Mouse (Mus musculus): Measurements from ENCODE around the gene Cdh15.

The Cdh15 gene

DNA sequence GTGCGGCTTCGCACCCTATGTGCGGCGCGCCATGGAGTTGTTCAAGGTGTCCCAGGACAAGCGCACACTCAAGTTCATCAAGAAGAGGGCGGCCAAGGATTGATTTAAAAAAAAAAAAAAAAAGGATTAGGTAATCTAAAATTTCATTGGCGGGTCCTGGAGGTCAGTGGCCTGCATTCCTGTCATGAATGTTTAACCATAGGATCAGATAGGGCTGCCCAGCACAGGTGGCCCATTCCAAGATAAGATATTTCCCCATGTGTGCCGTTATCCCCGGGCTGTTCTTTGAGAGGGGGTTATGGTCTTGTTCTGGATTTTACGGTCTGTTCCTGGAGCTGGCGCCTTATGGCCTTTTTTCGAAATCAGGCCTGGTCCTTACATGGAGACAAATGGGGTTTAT, 11.1 kb upstream of the Cdh15 start:
- no peak for DNase-seq (ENCODE audit: low spot score)

DNA sequence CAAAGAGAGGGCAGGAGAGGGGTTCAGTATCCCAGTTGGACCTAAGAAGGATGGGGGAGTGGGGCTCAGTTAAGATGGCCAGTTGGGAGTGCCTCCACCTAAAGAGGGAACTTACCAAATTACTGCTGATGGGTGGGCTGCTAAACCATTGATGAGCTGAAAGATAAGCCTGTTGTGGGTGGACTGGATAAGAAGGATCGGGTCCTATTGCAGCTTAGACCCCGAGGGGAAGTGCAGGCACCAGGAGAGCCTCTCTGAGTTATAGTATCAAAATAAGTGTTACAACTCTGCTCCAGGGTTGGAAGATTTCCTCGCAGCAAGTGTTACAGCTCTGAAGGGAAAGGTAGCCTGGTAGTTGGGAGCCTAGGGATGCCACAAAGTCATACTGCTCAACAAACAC, 3.6 kb upstream of the Cdh15 start:
- DNase-seq (ENCODE audit: low spot score): no peak

DNA sequence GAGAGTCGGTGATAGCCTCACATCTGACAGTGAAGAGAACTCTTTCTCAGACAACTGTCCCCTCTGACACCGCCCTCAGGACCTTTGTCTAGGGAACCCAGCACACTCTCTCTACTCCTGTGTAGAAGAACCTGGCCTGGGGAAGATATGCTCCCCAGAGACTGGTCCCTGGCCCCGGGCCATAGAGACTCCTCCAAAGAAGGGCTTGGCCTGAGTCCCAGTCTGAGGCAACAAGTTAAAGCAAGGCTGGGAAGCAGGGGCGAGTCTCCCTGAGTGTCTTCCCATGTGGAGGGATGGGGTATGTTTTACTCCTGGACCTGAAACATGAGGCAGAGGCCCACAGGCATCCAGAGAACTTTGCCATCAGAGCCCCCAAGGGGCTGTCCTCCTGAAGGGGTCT, 2.1 kb upstream of the Cdh15 start:
- DNase-seq (ENCODE audit: low spot score): no peak

DNA sequence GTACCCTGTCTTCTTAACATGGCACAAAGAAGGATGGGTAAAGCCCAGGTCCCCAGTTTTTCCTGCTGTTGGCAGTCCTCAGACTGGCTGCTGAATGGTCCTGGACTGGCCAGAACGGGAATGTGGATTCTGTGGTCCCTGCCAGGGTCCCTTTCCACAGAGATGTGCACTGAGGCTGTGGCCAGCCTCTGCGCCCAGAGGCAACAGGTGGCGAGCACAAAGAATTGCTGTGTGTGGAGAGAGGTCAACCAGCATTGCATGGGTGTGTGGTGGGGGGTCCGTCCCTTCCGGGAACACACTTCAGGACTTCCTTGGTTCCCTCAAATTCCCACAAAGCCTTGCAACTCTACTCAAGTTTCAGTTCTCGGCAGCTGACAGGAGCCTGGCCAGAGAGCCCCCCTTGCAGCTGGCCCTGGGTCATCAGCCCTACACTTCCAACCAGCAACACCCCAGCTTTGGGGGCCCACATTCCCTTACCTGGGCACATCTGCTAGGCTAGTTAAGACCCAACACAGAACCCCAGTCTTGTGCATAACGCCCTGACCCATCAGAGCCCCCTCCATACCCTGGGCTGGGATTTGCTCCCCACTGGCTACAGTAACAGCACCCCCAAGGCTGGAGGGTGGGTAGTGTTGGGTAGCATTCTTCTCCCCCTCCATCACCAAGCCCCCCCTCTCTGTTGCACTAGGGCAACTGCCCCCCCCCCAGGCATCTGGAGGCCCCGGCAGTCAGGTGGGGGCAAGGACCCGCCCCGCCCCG, 1.6 kb downstream of the Cdh15 start:
- no peak for DNase-seq (ENCODE audit: low spot score)

DNA sequence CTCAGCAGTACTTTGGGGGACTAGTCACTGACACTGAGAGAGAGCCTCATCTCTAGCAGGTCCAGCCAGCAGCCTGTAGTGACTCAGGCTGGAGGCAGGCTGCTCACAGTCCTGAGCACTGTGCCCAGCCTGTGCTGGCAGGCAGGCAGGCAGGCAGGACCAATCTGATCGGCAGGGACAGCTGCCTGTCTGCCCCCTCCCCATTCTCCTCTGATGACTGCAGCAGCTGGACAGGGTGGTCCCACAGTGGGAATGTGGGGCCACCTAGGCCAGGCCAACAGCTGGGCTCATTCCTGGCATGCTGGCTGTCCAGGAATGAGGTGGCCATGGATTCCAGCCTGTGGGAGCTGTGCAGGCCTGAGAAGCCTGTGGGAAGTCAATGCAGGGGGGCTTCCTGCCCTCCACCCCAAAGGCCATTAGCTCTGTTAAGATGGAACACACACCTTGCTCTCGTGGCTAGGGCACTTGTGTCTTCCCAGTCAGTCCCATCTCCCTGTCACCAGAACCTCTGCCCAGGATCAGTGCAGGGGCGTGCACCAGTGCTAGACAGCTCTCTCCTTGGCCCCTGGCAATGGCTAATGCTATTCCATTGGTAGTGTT, 3.0 kb downstream of the Cdh15 start:
- DNase-seq (ENCODE audit: low spot score): no peak

DNA sequence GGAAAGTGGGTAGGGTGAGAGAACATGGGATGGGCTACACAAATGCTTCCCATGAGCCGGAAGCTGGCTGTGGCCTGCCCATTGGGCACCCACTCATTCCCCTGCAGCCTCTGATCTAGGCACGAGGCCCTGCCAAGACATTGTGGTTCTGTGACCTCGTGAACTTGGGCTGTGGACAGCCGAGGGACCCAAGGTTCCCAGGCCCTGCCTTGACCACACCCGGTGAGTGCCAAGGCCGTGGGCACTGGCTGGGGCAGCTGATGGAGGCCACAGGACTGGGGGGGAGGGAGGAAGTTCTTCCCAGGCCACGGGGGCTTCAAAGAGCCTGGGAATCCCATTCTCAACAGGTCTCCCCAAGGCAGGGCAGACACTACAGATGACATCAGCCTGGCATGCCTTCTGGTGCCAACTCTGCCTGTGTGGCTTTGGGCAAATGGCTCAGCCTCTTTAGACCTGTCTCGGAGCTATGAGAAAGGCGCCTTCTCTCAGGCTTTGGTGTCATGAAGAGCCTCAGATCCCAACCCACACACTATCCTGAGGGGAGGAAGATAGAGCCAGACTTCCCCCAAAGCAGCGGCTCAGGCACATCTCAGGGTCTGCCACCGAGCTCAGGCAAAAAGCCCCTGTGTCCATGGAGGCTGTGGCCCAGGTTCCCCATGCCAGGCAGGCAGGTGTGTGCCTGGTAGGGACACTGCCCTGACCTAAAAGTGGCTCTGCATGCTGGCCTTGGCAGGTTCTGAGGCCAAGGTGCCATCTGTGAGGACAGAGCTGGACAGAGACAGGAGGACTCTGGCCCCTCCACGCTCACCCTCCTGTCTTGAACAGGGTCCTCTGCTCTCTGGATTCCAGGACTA, 4.2 kb downstream of the Cdh15 start:
- DNase-seq (ENCODE audit: low spot score): no peak

DNA sequence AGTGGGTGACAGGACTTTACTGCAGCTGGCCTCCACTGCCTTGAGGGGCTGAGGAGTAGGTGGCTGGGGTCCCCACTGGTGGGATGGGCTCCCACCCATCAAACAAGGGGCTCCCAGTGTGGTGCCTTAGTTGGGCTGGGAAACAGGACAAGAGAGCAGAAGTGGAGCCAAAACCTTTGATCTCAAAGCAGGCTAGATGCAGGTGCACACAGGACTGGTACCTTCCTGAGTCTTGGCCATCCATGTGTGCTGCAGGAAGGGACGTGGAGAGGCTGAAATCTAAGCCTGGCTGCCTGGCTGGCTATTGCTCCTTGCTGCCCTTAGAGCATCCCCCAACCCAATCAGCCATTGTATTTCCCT, 4.8 kb downstream of the Cdh15 start:
- DNase-seq (ENCODE audit: low spot score): no peak

DNA sequence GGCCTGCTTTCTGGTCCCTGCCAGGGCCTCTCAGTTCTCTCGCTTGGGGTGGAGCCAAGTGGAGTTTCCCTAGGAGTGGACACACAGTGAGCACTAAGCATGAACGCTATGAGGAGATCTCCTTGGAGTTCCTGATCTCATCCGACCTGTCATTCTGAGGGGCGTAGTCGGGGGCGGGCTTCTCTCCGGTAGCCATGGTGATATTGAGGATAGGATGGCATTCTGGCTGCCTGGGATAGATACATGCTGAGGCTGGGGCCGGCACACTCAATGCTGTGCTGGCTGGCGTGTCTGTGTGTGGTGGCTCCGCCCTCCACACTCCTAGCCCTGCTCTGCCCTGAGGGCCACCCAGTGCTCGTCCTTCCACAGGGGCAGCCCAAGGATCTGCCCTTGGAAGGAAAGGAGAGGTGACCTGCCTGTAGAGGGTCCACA, 5.6 kb downstream of the Cdh15 start:
- DNase-seq (ENCODE audit: low spot score): peak; percentile 67

DNA sequence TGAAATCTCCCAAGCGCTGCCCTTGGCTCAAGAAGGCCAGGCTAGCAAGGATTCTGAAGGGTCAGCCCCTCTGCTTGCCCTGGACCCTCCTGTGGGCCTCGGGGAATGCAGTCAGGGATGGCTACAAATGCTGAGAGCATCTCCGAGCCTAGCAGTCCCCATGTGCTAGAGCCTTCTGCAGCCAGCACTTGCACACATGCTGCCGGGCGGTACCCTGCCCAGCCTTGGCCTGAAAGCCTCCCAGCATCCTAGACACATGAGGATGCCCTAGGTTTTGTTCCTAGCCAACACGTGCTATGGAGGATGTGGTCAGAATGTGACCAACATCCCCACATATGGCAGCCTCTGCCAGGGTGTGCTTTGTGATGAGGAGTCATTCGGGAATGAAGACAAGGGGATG, 6.6 kb downstream of the Cdh15 start:
- no peak for DNase-seq (ENCODE audit: low spot score)

DNA sequence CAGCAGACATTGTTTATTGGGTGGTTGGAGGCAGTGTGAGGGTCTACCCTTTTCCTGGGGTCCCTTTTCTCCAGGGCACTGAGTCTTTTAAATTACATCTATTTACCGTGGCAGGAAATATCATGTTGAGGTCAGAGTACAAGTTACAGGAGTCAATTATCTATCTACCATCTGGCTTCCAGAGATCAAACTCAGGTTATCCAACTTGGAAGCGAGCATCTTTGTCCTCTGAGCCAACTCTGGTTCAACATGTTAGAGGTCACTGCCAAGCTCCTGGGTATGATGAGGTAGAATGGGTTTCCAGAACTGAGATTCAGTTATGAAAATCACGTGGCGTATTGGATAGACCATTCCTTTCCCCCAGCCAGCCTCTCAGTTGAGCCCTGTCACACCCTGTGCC, 7.4 kb downstream of the Cdh15 start:
- no peak for DNase-seq (ENCODE audit: low spot score)

DNA sequence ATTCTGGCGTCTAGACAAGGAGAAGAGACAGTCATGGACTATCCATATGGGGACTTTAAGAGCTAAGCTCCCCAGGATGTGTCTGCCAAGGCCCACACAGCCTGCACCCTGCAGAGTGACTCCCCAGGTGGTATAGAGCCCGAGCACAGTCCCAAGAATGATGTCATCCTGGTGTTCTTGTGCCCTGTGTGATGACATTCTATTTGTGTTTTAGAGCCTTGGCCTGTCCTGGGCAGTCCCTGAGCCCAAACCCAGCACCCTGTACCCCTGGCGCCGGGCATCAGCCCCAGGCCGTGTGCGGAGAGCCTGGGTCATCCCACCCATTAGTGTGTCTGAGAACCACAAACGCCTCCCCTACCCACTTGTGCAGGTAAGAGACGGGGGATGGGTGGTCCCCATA, 8.5 kb downstream of the Cdh15 start:
- no peak for DNase-seq (ENCODE audit: low spot score)

DNA sequence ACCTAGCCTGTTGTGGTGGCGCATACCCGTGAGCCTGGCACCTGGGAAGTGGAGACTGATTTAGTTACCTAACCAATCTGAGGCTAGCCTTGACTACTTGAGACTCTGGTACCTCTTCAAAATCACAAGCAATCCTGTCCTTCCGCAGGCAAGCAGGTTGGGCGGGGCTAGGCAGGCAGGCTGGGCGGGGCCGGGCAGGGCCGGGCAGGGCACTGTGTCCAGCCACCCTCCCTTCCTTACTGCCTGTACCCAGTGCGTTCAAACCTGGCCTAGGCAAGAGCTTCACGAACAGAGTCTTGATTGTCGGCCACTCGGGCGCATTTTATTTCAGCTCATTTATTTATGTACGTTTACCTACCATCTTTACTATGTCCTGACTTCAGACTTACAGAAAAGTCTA, 12.1 kb downstream of the Cdh15 start:
- DNase-seq (ENCODE audit: low spot score): no peak

DNA sequence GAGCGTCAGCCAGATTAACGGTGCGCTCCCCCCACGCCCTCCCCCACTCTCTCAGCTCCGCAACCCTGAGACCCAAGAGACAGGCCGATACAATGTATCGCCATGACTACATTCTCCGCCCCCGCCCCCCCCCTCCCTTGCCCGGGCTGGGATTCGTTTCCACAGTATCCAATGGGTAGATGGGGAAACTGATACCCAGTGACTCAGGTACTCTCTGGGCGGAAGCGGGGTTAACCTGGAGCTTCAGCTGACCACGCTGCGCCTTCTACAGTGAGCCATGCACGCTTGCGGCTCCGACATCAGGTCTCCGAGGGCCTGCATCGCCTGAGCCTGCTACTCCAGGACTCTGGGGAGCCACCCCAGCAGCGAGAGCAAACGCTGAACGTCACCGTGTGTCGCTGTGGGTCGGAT, 17.0 kb downstream of the Cdh15 start:
- no peak for DNase-seq (ENCODE audit: low spot score)

DNA sequence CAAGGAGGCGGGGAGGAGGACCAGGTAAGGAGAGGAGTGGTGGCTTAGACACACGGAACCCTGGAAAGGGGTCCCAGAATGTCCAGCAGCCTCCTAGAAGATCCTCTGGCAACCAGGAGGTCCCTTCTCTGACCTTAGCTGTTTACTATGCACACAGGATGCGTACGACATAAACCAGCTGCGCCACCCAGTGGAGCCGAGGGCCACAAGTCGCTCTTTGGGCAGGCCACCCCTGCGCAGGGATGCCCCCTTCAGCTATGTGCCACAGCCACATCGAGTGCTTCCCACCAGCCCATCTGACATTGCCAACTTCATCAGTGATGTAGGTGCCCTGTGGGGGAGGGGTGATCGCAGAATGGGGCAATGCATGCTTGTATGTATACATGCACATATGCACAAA, 17.7 kb downstream of the Cdh15 start:
- peak; percentile 51 for DNase-seq (ENCODE audit: low spot score)

DNA sequence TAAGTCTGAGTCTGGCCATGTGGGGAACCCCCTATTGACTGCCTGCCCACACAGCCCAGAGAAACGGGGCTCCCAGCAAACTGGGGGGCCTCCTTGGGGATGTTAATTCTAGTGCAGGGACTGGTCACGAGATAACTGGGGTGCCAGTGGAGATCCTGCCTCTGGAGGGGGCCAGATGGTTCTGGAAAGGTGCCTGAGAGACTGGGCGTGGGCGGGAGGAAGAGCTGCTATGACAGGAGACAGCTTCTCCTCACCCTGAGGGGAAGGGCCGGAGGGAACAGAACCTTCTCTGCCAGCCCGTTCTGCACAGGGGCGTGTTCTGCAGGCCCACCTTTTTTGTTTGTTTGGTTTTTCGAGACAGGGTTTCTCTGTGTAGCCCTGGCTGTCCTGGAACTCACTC, 18.5 kb downstream of the Cdh15 start:
- DNase-seq (ENCODE audit: low spot score): no peak

DNA sequence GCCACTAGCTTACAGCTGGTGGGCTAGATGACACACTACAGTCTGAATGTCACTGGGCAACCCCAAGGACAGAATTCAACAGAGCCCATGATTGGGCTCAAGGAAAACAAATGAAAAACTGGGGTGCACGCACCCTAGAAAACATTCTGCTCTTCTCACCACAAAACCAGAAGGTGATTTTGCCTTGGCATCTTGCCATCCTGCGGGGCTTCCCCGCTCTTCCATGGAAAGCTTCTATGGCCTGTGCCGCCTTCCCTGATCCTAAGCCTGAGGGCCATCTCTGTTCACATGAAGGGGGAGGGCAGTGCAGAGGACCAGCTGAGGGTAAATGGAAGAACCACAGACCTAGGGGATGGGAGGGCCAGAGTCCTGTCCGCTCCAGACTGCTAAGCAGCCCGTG, 20.2 kb downstream of the Cdh15 start:
- DNase-seq (ENCODE audit: low spot score): no peak

DNA sequence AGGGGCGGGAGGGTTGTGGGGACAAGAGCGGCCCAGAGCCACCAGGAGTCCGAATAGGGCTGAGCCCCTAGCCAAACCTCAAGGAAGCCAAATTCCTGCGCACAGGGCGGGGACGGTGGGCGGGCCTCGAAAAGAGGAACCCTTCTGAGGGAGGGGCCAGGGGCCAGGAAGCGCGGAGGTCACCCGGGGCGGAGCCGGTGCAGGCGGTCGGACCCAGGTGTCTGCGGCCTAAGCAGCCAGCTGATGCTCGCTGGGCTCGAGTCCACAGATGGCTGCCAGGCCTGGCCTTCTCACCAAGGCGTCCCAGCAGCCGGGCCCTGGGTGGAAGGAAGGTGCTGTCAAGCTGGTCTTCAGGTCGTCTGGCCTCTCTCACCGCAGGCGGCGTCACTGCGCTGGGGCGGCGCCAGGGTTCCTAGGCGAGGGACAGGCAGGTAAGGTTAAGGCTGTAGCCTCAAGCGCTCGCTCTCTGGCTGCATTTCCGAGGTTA, 22.7 kb downstream of the Cdh15 start:
- peak; percentile 44 for DNase-seq (ENCODE audit: low spot score)

DNA sequence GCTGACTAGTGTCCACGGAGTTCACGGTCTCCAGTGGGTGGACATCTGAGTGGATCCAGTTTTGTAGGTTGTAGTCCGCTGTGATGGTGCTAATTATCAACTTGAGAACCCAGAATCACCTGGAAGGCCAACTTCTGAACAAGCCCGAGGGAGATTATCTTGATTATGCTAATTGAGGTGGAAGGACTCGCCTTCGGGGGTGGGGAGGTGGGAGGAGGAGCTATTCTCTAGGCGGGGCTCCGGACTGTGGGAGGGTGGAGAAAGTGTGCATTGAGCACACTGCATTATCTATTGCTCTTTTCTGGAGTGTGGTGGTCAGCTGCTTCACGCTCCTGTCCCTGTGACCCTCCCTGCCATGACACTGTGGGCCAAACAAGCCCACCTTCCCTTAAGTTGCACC, 23.9 kb downstream of the Cdh15 start:
- DNase-seq (ENCODE audit: low spot score): no peak

DNA sequence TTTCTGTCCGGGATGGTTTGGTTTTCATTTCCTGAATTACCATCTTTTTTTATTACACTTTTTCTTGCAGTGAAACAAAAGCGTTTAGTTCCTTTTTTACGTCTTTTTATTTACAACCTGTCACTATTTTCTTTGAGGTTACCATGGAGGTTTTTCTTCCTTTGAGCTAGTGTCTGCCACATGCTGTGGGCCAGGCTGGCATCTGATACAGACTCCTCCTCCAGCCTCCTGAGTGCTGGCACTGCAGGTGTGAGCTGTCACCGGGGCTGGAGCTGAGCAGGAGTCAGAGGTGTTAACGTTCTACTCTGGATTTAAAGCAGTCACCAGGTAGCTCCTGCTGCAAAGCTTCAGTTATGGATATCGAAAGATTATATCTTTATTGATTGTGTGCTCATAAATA, 25.4 kb downstream of the Cdh15 start:
- DNase-seq (ENCODE audit: low spot score): no peak

DNA sequence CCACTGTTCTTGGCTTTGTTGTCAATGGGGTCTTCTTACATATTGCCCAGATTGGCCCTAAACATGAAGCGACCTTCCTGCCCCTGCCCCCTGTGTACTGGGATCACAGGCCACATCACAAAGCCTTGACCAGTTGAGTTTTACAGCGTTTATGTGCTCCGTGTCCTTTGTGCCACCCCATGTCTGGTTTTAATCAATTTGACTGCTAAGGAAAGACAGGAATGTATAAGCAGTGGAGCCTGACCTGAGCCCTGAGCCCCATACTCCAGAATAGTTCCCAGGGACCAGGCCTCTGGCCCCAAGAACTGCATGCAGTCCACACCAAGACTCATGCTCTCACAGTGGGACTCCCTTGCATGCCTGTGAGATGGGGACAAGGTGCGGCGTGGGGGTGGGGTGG, 27.4 kb downstream of the Cdh15 start:
- DNase-seq (ENCODE audit: low spot score): peak; percentile 43

DNA sequence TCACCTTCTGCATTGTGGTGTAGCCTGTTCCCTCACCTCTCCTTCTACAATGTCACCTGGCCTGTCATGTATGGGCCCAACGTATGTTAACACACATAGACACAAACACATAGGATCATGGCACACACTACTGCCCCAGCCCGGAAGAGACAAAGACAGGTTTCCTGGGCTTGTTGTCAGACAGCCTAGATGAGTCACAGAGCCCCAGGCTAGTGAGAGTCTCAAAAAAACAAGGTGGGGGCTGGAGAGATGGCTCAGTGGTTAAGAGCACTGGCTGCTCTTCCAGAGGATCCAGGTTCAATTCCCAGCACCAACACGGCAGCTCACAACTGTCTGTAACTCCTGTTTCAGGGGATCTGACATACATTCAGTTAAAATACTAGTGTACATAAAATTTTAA, 30.5 kb downstream of the Cdh15 start:
- no peak for DNase-seq (ENCODE audit: low spot score)

DNA sequence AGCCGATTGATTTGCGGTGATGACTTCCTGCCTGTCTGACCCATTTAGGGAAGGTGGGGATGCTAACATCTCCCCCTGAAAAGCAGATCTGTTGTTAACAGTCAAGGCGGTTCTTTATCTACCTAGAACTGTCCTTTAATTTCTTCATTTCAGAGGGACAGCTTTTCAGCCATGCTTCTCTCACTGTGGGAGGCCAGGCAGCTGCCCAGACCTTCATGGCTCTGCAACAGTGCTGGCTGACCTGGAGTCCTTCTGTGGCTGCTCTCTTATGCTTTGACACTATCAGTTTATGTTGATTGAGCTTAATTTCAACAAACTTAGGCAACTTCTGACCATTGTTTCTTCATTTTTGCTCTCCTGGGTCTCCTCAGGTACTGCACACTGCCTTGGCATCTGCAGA, 32.5 kb downstream of the Cdh15 start:
- DNase-seq (ENCODE audit: low spot score): no peak

DNA sequence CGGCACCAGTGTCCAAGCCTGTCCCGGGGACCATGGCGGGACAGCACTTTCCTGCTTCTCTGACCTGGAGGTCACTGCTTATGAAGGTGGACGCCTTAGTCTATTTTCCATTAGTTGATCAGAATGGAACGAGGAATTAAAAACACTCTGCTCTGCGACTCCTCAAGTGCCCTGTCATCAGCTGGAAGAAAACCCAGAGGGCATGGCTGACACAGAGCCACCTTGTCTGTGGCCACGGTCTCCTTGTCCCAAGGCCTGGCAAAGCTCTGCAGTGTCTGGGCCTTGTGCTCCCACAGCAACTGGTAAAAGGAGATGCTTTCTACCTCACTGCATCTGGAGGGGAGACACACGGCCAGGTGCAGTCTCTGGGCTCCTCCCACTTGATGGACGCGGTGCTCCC, 35.9 kb downstream of the Cdh15 start:
- DNase-seq (ENCODE audit: low spot score): no peak
